Mouse (Mus musculus): ENCODE data around the gene Mdk. TPM values are rescaled to one million over a fixed set of nuclear protein-coding genes. Genes with fewer than 3 reads are reported as not detected.

Mdk gene
- polyA plus RNA-seq, 1 experiment from 2014 or later = 1,095 TPM

GRCm38 (mm10) chr2:91931328-91932159 lies 553 bp downstream of the Mdk start:
- Histone ChIP-seq H3K4me1 (replicated peaks; ENCODE audit: control insufficient read depth, insufficient read depth, low read length) (peaks cover 22% of the 10 kb centered on the region), H3K4me2 (ENCODE audit: low read depth, low read length, severe bottlenecking) (peak overlapping the region; percentile 89), H3K27ac (ENCODE audit: low read depth, low read length) (peak overlapping the region; percentile 97), H3K9me3 (ENCODE audit: control insufficient read depth, low read length) (no peaks in the 10 kb centered on the region), H3K27me3 (ENCODE audit: control insufficient read depth, insufficient read depth, low read length) (no peaks in the 10 kb centered on the region), H3K36me3 (ENCODE audit: control insufficient read depth, insufficient read depth, low read length) (no peaks in the 10 kb centered on the region), H3K4me3 (ENCODE audit: low read depth, low read length) (peak overlapping the region; percentile 81), H3K9ac (ENCODE audit: low read length) (peak overlapping the region; percentile 99)
- ATAC-seq (replicated peaks; ENCODE audit: low FRiP score) = peak; percentile 82
- DNase-seq (ENCODE audit: low spot score) = peak; percentile 97
- WGBS = 2% methylated on average over 48 of the region's 50 CpGs

GRCm38 (mm10) chr2:91930761-91931291 lies 1.3 kb downstream of the Mdk start:
- H3K27me3 ChIP-seq (ENCODE audit: control insufficient read depth, insufficient read depth, low read length) = no peaks in the 10 kb centered on the region
- under 1% methylated on average over 23 of the region's 23 CpGs for WGBS
- H3K27ac ChIP-seq (ENCODE audit: low read depth, low read length) = peak overlapping the region; percentile 97
- peak overlapping the region; percentile 81 for H3K4me3 ChIP-seq (ENCODE audit: low read depth, low read length)
- no peaks in the 10 kb centered on the region for H3K9me3 ChIP-seq (ENCODE audit: control insufficient read depth, low read length)
- H3K36me3 ChIP-seq (ENCODE audit: control insufficient read depth, insufficient read depth, low read length) = no peaks in the 10 kb centered on the region
- peak; percentile 78 for DNase-seq (ENCODE audit: low spot score)
- H3K4me1 ChIP-seq (replicated peaks; ENCODE audit: control insufficient read depth, insufficient read depth, low read length) = peaks cover 22% of the 10 kb centered on the region
- peak overlapping the region; percentile 99 for H3K9ac ChIP-seq (ENCODE audit: low read length)
- ATAC-seq (replicated peaks; ENCODE audit: low FRiP score) = 0 out of 2 replicates have a peak, but pooled peaks have one; percentile 1
- peak overlapping the region; percentile 89 for H3K4me2 ChIP-seq (ENCODE audit: low read depth, low read length, severe bottlenecking)

- H3K27ac ChIP-seq (ENCODE audit: low read depth, low read length) = peak overlapping the region; percentile 97; the same call in 1 of the 2 replicates
- H3K9me3 ChIP-seq (ENCODE audit: control insufficient read depth, low read length) = no peaks in the 10 kb centered on the region
- H3K4me3 ChIP-seq (ENCODE audit: low read depth, low read length) = peak overlapping the region; percentile 81
- no peaks in the 10 kb centered on the region; the same call in 1 of the 2 replicates for H3K27me3 ChIP-seq (ENCODE audit: control insufficient read depth, insufficient read depth, low read length)
- DNase-seq (ENCODE audit: low spot score) (peak; percentile 86), ATAC-seq (replicated peaks; ENCODE audit: low FRiP score) (0 out of 2 replicates have a peak, but pooled peaks have one; percentile 10)
- peak overlapping the region; percentile 99 for H3K9ac ChIP-seq (ENCODE audit: low read length)
- H3K36me3 ChIP-seq (ENCODE audit: control insufficient read depth, insufficient read depth, low read length) = no peaks in the 10 kb centered on the region
- H3K4me2 ChIP-seq (ENCODE audit: low read depth, low read length, severe bottlenecking) = peak overlapping the region; percentile 89
- WGBS = 4% methylated on average over 12 of the region's 12 CpGs
- H3K4me1 ChIP-seq (replicated peaks; ENCODE audit: control insufficient read depth, insufficient read depth, low read length) = peaks cover 22% of the 10 kb centered on the region
Measured at GRCm38 (mm10) chr2:91929936-91930335, 2.2 kb downstream of the Mdk start.

- Histone ChIP-seq H3K4me2 (ENCODE audit: low read depth, low read length, severe bottlenecking) (peak overlapping the region; percentile 89; the same call in 1 of the 2 replicates), H3K36me3 (ENCODE audit: control insufficient read depth, insufficient read depth, low read length) (no peaks in the 10 kb centered on the region), H3K27me3 (ENCODE audit: control insufficient read depth, insufficient read depth, low read length) (peaks cover 4% of the 10 kb centered on the region), H3K27ac (ENCODE audit: low read depth, low read length) (no peak overlapping the region), H3K4me1 (replicated peaks; ENCODE audit: control insufficient read depth, insufficient read depth, low read length) (peaks cover 22% of the 10 kb centered on the region), H3K9me3 (ENCODE audit: control insufficient read depth, low read length) (no peaks in the 10 kb centered on the region), H3K4me3 (ENCODE audit: low read depth, low read length) (peak overlapping the region; percentile 81; the same call in 1 of the 2 replicates), H3K9ac (ENCODE audit: low read length) (no peak overlapping the region; the same call in 1 of the 2 replicates)
- WGBS = 56% methylated on average over 3 of the region's 3 CpGs
- no peak for ATAC-seq (replicated peaks; ENCODE audit: low FRiP score)
- DNase-seq (ENCODE audit: low spot score) = no peak
Measured at GRCm38 (mm10) chr2:91929455-91929854, 2.6 kb downstream of the Mdk start.

- no peak overlapping the region for H3K4me3 ChIP-seq (ENCODE audit: low read depth, low read length)
- no peak overlapping the region for H3K4me2 ChIP-seq (ENCODE audit: low read depth, low read length, severe bottlenecking)
- peaks cover 23% of the 10 kb centered on the region for H3K4me1 ChIP-seq (replicated peaks; ENCODE audit: control insufficient read depth, insufficient read depth, low read length)
- H3K9ac ChIP-seq (ENCODE audit: low read length) = no peak overlapping the region
- ATAC-seq (replicated peaks; ENCODE audit: low FRiP score) (no peak), DNase-seq (ENCODE audit: low spot score) (no peak)
- 76% methylated on average over 23 of the region's 23 CpGs for WGBS
- peaks cover 9% of the 10 kb centered on the region for H3K27me3 ChIP-seq (ENCODE audit: control insufficient read depth, insufficient read depth, low read length)
- H3K9me3 ChIP-seq (ENCODE audit: control insufficient read depth, low read length) = no peaks in the 10 kb centered on the region
- H3K36me3 ChIP-seq (ENCODE audit: control insufficient read depth, insufficient read depth, low read length) = no peaks in the 10 kb centered on the region
- H3K27ac ChIP-seq (ENCODE audit: low read depth, low read length) = no peak overlapping the region
Measured at GRCm38 (mm10) chr2:91928534-91929350, 3.4 kb downstream of the Mdk start.

GRCm38 (mm10) chr2:91927826-91928533 lies 4.1 kb downstream of the Mdk start:
- peak; percentile 90 for DNase-seq (ENCODE audit: low spot score)
- Histone ChIP-seq H3K36me3 (ENCODE audit: control insufficient read depth, insufficient read depth, low read length) (no peaks in the 10 kb centered on the region), H3K9me3 (ENCODE audit: control insufficient read depth, low read length) (no peaks in the 10 kb centered on the region), H3K4me2 (ENCODE audit: low read depth, low read length, severe bottlenecking) (no peak overlapping the region), H3K9ac (ENCODE audit: low read length) (no peak overlapping the region), H3K27me3 (ENCODE audit: control insufficient read depth, insufficient read depth, low read length) (peaks cover 17% of the 10 kb centered on the region), H3K27ac (ENCODE audit: low read depth, low read length) (no peak overlapping the region), H3K4me3 (ENCODE audit: low read depth, low read length) (no peak overlapping the region), H3K4me1 (replicated peaks; ENCODE audit: control insufficient read depth, insufficient read depth, low read length) (peaks cover 21% of the 10 kb centered on the region)
- WGBS = 46% methylated on average over 33 of the region's 34 CpGs
- no peak for ATAC-seq (replicated peaks; ENCODE audit: low FRiP score)

GRCm38 (mm10) chr2:91926949-91927348 lies 5.1 kb downstream of the Mdk start, which contains the start of gene Chrm4:
Chrm4 (plus strand) TSS chr2:91927249.
- ATAC-seq (replicated peaks; ENCODE audit: low FRiP score) (no peak), DNase-seq (ENCODE audit: low spot score) (no peak)
- H3K4me1 ChIP-seq (replicated peaks; ENCODE audit: control insufficient read depth, insufficient read depth, low read length) = peaks cover 20% of the 10 kb centered on the region; the same call in 1 of the 2 replicates
- no peak within 1 kb of the TSS for H3K9ac ChIP-seq (ENCODE audit: low read length)
- no peak within 1 kb of the TSS for H3K4me3 ChIP-seq (ENCODE audit: low read depth, low read length)
- WGBS = 89% methylated on average over 3 of the region's 3 CpGs
- no peaks in the 10 kb centered on the region for H3K9me3 ChIP-seq (ENCODE audit: control insufficient read depth, low read length)
- H3K27ac ChIP-seq (ENCODE audit: low read depth, low read length) = no peak within 1 kb of the TSS
- H3K36me3 ChIP-seq (ENCODE audit: control insufficient read depth, insufficient read depth, low read length) = no peaks in the 10 kb centered on the region
- H3K4me2 ChIP-seq (ENCODE audit: low read depth, low read length, severe bottlenecking) = no peak within 1 kb of the TSS
- H3K27me3 ChIP-seq (ENCODE audit: control insufficient read depth, insufficient read depth, low read length) = peaks cover 27% of the 10 kb centered on the region

- Histone ChIP-seq H3K36me3 (ENCODE audit: control insufficient read depth, insufficient read depth, low read length) (no peaks in the 10 kb centered on the region), H3K27ac (ENCODE audit: low read depth, low read length) (no peak overlapping the region), H3K27me3 (ENCODE audit: control insufficient read depth, insufficient read depth, low read length) (peaks cover 42% of the 10 kb centered on the region), H3K4me3 (ENCODE audit: low read depth, low read length) (no peak overlapping the region), H3K4me2 (ENCODE audit: low read depth, low read length, severe bottlenecking) (no peak overlapping the region), H3K9me3 (ENCODE audit: control insufficient read depth, low read length) (no peaks in the 10 kb centered on the region), H3K9ac (ENCODE audit: low read length) (no peak overlapping the region), H3K4me1 (replicated peaks; ENCODE audit: control insufficient read depth, insufficient read depth, low read length) (peaks cover 23% of the 10 kb centered on the region; the same call in 1 of the 2 replicates)
- WGBS = 89% methylated on average over 15 of the region's 15 CpGs
- ATAC-seq (replicated peaks; ENCODE audit: low FRiP score) (no peak), DNase-seq (ENCODE audit: low spot score) (peak; percentile 53)
Measured at GRCm38 (mm10) chr2:91925442-91925841, 6.7 kb downstream of the Mdk start.
